Mouse (Mus musculus): Measurements from ENCODE around the gene Shroom1. TPM values are rescaled to one million over a fixed set of nuclear protein-coding genes. Genes with fewer than 3 reads are reported as not detected.

Shroom1 gene
- polyA plus RNA-seq, 1 experiment from 2014 or later: 3.2 TPM

GRCm38 (mm10) chr11:53516775-53517627 is 60.0 kb downstream of the Shroom1 start:
- no peak for ATAC-seq
- 46% methylated on average over 8 of the region's 8 CpGs for WGBS

More at GRCm38 (mm10) chr11:53516775-53517627, 60.0 kb downstream of the Shroom1 start:
- H3K4me3 ChIP-seq (ENCODE audit: low read length): no peak overlapping the region
- peaks cover 3% of the 10 kb centered on the region for H3K27me3 ChIP-seq (replicated peaks; ENCODE audit: control insufficient read depth, insufficient read depth, low read length)
- no peak overlapping the region for H3K4me2 ChIP-seq (ENCODE audit: low read length)
- peaks cover 15% of the 10 kb centered on the region for H3K4me1 ChIP-seq (ENCODE audit: control insufficient read depth, insufficient read depth, low read depth, low read length)
- no peaks in the 10 kb centered on the region for H3K36me3 ChIP-seq (ENCODE audit: control insufficient read depth, insufficient read depth, low read length)
- H3K27ac ChIP-seq (ENCODE audit: low read depth, low read length): no peak overlapping the region
- no peak overlapping the region for H3K9ac ChIP-seq (ENCODE audit: low read depth, low read length)
- H3K9me3 ChIP-seq (ENCODE audit: control insufficient read depth, low read length): no peaks in the 10 kb centered on the region

Small RNA genes lying within 50 kb of the gene (microRNA-seq; reads per million reads assigned to microRNA genes)
- gene Mir6920: not detected

Other genes starting within 250 kb of the Shroom1 start
- gene Hspa4, start 156.7 kb upstream of the Shroom1 start, polyA plus RNA-seq (2015; fragmentation: Nextera tagmentation; extraction: Ambion mirVana): 41.0 and 41.5 TPM in 2 replicates
- gene Zcchc10, start 132.5 kb upstream of the Shroom1 start, polyA plus RNA-seq (2015; fragmentation: Nextera tagmentation; extraction: Ambion mirVana): 11.9 and 14.3 TPM in 2 replicates
- 37.1 and 40.4 TPM in 2 replicates for gene Aff4, start 106.4 kb upstream of the Shroom1 start, polyA plus RNA-seq (2015; fragmentation: Nextera tagmentation; extraction: Ambion mirVana)
- 0.33 and 0.44 TPM in 2 replicates for gene Leap2, start 34.0 kb upstream of the Shroom1 start, polyA plus RNA-seq (2015; fragmentation: Nextera tagmentation; extraction: Ambion mirVana)
- gene Uqcrq, start 26.4 kb upstream of the Shroom1 start, polyA plus RNA-seq (2015; fragmentation: Nextera tagmentation; extraction: Ambion mirVana): 747 and 916 TPM in 2 replicates
- gene Gdf9, start 26.2 kb upstream of the Shroom1 start, polyA plus RNA-seq (2015; fragmentation: Nextera tagmentation; extraction: Ambion mirVana): 3.0 and 4.1 TPM in 2 replicates
- gene Gm10447, start 95 bp upstream of the Shroom1 start, polyA plus RNA-seq (2015; fragmentation: Nextera tagmentation; extraction: Ambion mirVana): not detected in 2 replicates
- gene Gm9837, start 13.3 kb downstream of the Shroom1 start, polyA plus RNA-seq (2015; fragmentation: Nextera tagmentation; extraction: Ambion mirVana): not detected in 2 replicates
- 0.34 TPM in 1 of 2 replicates, not detected in the other for gene Gm9945, start 23.0 kb downstream of the Shroom1 start, polyA plus RNA-seq (2015; fragmentation: Nextera tagmentation; extraction: Ambion mirVana)
- gene Sowaha, start 23.1 kb downstream of the Shroom1 start, polyA plus RNA-seq (2015; fragmentation: Nextera tagmentation; extraction: Ambion mirVana): 1.5 TPM in 2 replicates
- 23.1 and 23.4 TPM in 2 replicates for gene Sept8, start 62.1 kb downstream of the Shroom1 start, polyA plus RNA-seq (2015; fragmentation: Nextera tagmentation; extraction: Ambion mirVana)
- 306 and 352 TPM in 2 replicates for gene Kif3a, start 110.2 kb downstream of the Shroom1 start, polyA plus RNA-seq (2015; fragmentation: Nextera tagmentation; extraction: Ambion mirVana)
- 3.9 and 4.5 TPM in 2 replicates for gene Il4, start 161.5 kb downstream of the Shroom1 start, polyA plus RNA-seq (2015; fragmentation: Nextera tagmentation; extraction: Ambion mirVana)
- not detected in 2 replicates for gene Il13, start 177.5 kb downstream of the Shroom1 start, polyA plus RNA-seq (2015; fragmentation: Nextera tagmentation; extraction: Ambion mirVana)